Mouse (Mus musculus): ENCODE measurements around the gene Zfp346.
"Not testable (repeated sequence)": the region's sequence is repeated elsewhere in the genome, so short reads cannot be mapped to it uniquely, and the experiment has no call there.

Gene Zfp346

DNA sequence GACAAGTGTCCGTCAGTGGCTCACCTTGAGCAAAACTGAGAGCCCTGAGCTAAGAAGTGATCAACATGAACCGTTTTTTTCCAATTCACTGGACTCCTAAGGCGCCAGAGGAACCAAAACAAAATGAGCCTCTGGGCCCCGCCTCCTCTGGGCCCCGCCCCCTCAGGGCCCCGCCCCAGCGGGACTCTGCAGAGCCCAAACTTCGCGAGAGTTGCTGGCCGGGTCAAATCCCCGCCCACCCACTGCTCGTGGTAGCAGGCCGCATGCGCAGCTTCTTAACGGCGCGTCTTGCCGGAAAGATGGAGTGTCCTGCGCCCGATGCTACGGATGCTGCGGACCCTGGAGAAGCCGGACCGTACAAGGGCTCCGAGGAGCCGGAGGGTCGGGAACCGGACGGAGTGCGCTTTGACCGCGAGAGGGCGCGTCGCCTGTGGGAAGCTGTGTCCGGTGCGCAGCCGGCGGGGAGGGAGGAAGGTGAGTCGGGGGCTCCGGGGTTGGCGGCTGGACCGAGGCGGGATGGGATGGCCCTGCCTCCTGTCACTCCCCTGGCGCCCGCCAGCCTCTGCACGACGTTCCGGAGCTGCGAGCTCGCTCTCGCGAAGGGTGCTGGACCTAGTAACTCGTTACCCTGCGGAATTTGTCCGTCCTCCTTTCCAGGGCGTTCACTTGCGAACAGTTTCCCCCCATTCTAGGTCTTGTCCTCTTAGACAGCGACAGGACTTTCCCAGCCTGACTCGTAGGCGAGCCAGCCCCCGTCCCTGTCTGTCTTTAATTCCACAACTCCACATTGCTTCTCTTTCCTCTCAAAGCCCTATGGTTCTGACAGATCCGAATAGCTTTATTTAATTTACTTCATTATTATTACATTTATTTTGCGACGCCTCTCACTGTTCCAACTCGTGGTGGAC lies at the start of gene Zfp346:
Gene Zfp346, plus strand, starts transcription at position 267 of the 908 bp plus-strand sequence.
- DNase-seq (ENCODE audit: low spot score in 2 of 2) = peak; percentile 94 to 97

DNA sequence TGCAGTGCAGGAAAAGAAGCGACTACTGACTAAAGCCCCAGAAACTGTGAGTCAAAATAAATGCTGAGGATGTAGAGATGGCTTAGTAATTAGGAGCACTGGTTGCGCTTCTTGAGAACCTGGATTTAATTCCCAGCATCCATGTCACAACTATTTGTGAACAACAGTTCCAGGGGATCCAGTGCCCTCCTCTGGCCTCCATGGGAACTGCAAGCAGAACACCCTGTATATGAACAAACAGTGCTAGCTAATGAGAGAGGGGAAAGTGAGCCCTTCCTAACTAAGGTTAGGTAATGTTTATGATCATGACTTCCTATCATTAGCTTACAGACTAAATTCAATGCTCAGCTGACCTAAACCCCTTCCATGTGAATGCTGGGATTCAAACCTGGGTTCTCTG lies 47.1 kb upstream of the Zfp346 start:
- peak in 1 of 2 experiments; percentile 4 for DNase-seq (ENCODE audit: low spot score in 2 of 2)

DNA sequence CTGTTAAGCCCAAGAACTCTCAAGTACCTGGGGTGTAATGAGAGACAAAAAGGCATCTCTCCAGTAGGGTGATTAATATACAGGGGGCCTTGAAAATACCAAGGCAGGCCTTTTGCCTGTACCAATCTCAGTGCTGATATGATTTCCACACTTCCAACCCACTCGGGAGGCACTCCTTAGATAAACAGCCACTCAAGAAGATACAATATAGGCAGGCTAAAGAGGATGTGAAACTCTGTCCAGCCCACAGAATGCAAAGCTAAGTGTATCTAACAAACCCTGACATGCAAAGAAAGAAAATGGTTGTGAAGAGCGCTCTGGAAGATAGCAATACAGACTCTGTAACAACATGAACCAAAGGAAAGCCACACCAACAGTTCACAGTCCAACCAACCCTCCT lies 41.8 kb upstream of the Zfp346 start:
- no peak for DNase-seq (ENCODE audit: low spot score in 2 of 2)

DNA sequence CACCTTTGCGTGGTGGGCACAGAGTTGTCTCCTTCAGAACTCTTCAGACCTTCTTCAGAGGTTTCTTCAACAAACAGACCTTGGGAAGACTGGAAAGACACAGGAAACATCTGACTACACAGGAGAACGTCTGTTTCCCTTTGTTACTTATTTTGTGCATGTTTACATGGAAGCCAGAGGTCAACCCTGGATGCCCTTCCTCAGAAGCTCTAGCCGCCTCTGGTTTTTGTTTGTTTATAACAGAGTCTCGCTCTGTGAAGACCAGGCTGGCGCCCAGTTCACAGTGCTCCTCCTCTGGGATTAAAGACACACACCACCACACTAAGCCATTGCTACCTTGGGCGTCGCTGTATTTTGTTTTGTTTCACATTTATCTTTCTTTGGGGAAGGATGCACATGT lies 35.4 kb upstream of the Zfp346 start:
- DNase-seq (ENCODE audit: low spot score in 2 of 2) = no peak

DNA sequence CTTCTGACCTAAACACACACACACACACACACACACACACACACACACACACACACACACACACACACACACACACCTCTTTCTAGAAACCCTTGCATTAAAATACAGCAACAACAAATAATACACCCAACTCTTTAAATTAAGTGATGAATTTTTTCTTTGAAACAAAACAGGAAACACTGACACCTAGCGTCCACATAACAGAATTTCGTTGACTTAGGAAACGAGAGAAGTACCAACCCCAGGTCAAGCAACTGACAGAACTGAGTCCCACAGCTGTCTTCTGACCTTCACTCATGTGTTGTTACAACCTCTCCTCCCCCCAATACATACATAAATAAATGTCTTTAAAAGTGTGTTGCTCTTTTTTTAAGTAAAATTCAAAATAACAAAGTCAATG lies 33.8 kb upstream of the Zfp346 start:
- DNase-seq (ENCODE audit: low spot score in 2 of 2) = peak in 1 of 2 experiments; percentile 14

DNA sequence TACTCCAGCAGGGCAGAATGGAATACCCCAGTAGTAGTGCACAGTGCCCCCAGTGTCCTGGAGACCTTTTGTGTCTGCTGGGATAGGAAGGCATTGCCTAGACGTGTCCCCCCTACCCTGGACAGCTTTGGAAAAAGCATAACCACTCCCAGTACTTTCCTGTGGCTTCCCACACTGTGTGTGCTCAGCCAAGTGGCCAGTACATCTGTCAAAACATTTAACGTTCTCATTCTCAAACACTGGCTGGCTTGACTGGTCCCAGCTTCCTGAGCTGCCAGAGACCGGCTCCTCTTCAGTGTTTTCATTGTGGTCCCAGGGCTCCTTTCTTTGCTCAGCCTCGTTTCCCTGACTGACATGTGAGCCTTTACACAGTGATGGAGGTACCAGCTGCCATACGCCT lies 29.5 kb upstream of the Zfp346 start:
- DNase-seq (ENCODE audit: low spot score in 2 of 2) = no peak

DNA sequence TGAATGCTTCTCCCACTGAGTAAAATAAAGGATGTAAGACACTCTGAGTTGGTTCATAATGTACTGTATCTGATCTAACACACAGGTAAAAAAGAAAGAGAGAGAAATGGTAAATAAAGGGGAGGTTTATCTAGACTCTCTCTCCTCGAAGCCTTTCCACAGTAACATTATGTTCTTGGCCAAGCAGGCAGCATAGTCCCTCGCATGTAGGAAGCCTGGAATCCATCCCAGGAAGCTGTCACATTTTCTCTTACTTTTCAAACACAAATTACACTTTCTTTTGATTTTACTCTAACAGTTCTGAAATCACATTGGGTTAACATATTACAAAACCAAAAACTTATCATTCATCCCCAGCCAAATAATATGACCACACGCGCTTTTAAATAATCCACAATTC lies 12.5 kb upstream of the Zfp346 start:
- DNase-seq (ENCODE audit: low spot score in 2 of 2) = peak; percentile 14 to 51

DNA sequence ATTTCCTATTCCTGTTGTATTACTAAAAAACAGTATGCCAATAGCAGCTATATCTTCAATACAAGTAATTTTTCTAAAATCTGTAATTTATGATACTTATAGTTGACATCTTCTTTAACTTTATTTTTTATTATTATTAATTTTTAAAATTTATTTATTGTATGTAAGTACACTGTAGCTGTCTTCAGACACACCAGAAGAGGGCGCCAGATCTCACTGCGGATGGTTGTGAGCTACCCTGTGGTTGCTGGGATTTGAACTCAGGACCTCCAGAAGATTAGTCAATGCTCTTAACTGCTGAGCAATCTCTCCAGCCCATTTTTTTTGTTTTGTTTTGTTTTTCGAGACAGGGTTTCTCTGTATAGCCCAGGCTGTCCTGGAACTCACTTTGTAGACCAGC lies 7.3 kb upstream of the Zfp346 start:
- DNase-seq (ENCODE audit: low spot score in 2 of 2) = not testable (repeated sequence)

DNA sequence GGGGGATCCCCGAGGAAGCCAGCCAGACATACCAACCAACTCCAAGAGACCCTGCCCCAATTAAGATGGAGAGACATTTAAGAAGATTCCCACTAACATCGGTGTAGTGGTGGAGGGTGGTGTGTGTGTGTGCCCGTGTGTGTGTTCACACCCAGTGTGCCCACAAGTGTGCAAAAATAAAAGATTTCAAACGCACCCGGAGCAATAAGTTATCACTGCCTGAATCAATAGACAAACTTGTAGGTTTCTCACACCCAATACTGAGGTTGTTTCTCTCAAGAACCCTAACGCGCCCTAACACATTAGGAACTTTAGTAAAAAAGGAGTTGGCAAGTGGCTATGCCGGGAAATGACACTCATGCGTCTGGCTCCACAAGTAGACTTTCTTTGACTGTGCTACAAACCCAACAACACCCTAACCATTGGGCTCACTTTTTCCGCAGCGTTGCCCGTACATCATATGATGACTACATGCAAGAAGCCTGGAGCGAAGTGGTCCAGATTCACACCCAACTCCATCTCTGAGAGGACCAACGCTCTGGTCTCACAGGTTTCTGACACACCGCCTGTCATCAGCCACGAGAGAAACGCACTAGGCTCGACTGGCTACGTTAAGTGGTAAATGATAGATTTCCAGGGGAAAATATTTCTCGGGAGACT lies 5.9 kb upstream of the Zfp346 start:
- peak; percentile 14 to 23 for DNase-seq (ENCODE audit: low spot score in 2 of 2)

DNA sequence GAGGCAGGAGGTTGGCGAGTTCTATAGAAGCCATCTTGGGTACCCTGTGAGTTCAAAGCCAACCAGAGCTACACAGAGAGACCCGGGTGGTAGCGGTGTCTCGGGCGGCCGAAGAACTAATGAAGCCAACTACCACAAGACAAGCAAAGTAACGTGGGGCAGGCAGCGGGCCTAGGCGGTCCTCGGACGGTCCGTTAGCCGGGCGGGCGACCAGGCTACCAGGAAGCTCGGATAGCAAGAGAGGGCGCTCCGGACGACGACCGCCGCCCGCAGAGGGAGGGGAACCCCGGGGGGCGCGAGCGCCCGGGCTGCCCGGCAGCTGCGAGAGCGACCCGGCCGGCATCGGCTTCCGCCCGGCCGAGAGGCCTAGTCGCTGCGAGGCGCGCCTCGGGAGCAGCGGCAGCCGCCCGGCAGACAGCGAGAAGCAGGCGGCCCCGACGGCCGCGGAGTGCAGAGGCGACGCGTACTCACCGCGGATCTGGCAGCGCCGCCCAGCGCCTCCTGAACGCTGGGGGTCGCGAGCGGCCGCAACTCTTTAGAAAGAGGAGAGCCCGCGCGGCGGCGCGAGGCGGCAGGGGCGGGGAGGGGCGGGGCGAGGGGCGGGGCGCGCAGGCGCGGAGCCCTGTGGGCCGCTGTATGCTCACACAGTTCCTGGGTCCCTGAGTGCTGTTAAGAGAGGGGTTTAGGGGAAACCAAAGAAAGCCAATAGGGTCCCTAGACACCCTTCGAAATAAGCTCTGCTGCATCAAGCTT lies 5.2 kb upstream of the Zfp346 start, which contains the start of gene Uimc1:
Gene Uimc1, minus strand, starts transcription at position 575 of the 753 bp plus-strand sequence.
- DNase-seq (ENCODE audit: low spot score in 2 of 2) = peak; percentile 67 to 72

DNA sequence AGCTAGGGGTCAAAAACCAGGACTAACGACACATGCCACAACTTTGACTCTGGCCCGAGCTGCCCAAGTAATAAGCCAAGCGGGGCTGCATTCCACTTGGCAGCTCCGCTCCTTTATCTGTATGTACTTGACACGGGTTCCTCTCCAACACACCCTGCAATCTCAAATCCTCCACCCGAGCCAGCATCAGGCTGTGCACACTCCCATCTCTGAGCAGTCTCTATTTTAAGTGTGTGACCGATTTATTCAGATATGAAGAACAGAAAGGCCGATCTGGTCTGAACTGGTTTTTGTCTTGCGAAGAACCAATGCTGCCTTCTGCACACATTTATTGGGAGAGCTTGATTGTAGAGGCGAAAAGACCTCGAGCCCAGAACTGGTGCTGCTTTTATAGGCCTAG lies 3.5 kb upstream of the Zfp346 start:
- no peak for DNase-seq (ENCODE audit: low spot score in 2 of 2)

DNA sequence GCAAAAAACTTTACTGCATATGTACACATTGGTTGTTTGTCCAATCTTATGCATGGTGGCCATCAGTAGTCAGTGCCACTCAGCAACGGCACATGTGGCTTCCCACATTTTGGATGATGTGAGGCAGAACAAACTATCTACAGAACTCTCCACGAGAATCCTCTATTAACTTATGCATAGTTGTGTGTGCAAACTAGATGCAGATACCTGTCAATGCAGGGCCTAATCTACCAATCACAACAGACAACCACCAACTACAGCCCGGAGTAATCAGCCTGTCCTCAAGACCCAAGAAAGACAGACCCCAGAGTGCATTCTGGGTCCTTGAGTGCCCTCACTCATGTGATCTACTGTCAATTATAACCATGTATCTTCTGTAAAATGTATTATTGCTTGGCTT lies 2.7 kb upstream of the Zfp346 start:
- DNase-seq (ENCODE audit: low spot score in 2 of 2) = no peak

DNA sequence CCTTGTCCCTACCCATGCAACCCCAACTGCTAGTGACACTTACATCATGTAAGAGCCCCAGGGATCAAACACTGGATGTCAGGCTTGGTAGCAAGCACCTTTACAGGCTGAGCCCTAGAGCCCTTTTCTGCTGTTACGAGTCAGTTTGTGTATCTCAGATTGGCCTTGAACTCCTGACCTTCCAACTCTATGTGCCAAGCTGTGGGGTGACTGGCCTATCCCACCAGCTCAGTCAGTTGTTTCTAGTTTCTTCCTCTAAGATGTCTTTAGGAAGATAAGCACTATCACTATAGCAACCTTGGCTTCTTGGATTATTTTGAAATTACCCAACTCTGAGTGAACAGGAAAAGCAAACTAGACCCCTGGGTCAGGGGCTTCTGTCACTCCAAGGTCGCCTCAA lies 1.8 kb upstream of the Zfp346 start:
- no peak for DNase-seq (ENCODE audit: low spot score in 2 of 2)

DNA sequence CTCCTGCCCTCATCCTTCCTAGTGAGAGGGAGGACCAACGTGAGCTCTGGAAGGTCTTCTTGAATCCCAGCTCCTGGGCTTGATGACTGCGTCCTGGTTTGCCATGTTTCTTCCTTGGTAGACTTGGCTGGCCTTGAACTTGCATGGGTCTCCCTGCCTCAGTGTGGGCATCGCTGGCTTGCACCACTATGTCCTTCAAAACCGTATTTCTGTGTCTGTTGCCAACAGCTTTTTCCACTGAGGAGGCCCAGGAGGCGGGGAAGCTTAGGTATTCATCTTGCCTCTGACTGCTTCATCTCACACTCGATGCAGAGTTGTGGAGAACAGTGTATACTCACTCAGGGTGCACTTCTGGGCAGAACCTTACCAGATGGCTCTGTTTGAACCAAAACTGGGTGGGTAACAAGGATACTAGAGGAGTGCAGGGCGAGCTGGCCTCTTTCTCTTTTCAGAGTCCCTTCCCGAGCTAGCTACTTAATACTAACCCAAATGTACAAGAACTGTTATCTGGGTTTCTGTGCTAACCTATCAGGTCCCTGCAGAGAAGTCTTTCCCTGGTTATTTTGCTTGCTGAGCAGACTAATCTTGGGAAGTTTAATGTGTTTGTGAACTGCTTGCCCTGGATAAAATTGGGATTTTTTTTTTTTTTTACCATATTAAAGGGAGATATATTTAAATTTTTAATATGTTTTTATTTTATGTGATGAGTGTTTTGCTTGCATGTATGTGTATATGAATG lies 1.0 kb downstream of the Zfp346 start:
- DNase-seq (ENCODE audit: low spot score in 2 of 2) = peak in 1 of 2 experiments; percentile 22

DNA sequence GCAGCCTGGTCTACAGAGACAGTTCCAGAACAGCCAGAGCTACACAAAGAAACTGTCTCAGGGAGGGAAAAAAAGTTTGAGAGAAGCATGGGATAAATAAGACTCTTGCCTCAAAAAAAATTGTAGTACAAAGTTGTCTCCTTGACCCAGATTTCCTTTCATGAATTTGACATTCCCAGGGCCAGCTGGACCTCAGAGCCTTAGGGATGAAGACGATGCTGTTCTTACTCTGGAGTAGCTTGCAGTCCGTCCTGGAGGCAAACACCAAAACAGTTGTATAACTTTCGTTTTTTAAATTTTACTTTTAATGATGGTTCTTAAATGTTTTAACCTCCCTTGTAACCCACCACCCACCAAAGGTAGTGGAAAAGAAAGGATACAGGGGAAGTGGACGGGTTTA lies 2.0 kb downstream of the Zfp346 start:
- no peak for DNase-seq (ENCODE audit: low spot score in 2 of 2)

DNA sequence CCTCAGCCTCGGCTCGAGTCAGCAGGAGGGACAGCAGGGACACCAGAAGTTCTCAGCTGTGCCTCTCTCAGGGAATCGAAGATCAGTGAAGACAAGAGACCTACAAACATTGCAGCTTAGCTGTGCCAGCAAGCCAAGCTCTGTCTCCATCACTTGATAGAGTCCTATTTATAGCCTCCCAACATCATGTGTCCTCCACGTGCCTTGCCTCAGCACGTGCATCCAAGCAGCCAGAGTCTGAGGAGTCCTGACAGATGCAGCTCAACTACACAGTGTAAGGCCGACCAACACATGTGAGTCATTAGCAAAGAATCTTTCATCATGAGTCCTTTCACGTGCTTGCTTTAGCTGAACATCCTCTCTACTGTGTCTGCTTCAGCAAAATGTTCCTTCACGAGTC lies 2.6 kb downstream of the Zfp346 start:
- DNase-seq (ENCODE audit: low spot score in 2 of 2) = peak; percentile 14 to 54

DNA sequence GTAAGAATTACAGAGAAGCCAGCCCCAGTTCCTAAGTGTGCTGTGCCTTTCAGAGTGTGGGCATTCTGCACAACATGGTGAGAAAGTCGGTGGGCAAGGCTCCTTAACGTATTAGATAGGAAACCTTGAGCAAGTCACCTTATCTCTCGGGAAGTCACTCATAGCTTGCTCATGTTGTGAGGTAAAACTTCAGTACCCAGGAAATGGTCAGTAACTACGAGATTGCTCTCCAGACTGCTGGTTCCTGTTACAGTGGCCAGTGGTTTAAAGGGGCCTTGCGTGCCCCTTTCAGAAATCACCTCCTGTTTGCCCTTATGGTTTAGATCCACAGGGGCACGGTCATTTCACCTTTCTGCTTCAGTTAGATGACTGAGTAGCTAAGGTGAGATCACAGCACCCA lies 9.3 kb downstream of the Zfp346 start:
- DNase-seq (ENCODE audit: low spot score in 2 of 2) = no peak

DNA sequence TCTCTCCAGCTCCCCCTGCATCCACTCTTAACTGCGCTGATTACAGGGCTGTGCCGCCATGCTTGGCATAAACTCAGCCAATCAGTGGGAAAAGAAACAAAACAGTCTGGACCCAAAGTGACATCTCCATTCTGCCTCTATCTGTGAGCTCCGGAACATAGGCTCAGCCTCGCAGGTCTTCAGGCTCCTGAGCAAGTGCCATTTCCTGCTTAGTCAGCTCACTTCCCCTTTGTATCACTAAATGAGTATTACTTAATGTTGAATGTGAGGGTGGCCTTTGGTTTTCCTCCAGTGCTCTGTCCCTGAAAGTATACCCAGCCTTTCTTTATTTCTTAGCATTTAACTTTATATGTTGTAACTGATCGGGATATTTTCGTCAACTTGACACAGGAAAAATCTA lies 19.8 kb downstream of the Zfp346 start:
- no peak for DNase-seq (ENCODE audit: low spot score in 2 of 2)

DNA sequence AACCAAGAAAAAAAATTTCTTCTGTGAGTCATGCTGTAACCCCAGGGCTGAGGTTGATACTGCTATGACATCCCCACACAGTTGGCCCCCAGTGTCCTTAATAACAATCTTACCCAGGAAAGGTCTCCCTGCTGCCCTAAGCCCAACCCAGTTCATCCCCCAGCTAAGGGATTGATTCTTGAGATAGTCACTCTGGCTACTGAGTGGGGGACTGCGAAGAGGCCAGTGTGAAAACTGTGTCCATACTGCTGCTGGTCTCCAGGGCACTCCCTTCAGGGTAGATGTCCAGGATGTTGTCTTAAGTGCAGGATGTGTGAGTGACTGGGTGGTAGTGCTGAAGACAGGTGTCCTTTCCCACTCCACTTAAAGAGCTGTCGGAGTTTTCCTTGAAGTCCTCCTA lies 28.3 kb downstream of the Zfp346 start, which contains the start of gene Gm17617:
Gene Gm17617, minus strand, starts transcription at position 101 of the 400 bp plus-strand sequence.
- no peak for DNase-seq (ENCODE audit: low spot score in 2 of 2)

DNA sequence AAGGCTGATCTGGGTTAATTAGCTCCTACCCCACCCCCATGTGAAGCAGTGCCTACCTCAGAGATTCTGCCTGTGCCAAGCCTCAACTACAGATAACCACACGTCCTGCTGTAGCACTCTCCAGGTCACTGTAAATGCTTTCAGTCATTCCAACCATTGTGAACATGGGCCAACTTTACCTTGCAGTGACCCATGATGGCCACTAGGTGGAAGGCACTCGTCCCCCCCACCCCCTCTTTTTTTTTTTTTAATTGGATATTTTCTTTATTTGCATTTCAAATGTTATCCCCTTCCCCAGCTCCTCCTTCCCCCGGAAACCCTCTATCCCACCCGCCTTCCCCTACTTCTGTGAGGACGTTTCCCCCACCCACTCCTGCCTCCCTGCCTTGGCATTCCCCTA lies 30.3 kb downstream of the Zfp346 start:
- DNase-seq (ENCODE audit: low spot score in 2 of 2) = no peak

DNA sequence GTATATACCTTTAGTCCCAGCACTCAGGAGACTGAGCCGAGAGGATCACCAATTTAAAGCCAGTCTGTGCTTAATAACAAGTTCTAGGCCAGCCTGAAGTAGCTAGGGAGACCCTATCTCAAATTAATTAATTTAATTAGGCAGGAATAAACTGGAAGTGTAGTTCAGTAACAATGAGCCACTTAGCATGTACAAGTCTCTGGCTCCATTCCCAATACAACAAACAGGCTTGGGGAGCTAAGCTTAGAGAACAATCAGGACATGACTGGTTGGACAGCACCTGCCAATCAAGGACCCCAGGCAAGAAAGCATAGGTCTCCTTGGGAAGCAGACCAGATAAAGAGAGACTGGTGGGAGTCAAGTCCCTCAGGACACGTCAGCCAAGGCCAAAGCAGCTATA lies 35.2 kb downstream of the Zfp346 start:
- DNase-seq (ENCODE audit: low spot score in 2 of 2) = no peak

Measured in frontal cortex, postnatal 36 days (tissue).